Mouse (Mus musculus): ENCODE data around the gene Shisa2. TPM values are rescaled to one million over a fixed set of nuclear protein-coding genes. Genes with fewer than 3 reads are reported as not detected.

Gene Shisa2
- total RNA-seq, 2 experiments from 2014 or later, result 3.1 to 4.5 TPM

DNA sequence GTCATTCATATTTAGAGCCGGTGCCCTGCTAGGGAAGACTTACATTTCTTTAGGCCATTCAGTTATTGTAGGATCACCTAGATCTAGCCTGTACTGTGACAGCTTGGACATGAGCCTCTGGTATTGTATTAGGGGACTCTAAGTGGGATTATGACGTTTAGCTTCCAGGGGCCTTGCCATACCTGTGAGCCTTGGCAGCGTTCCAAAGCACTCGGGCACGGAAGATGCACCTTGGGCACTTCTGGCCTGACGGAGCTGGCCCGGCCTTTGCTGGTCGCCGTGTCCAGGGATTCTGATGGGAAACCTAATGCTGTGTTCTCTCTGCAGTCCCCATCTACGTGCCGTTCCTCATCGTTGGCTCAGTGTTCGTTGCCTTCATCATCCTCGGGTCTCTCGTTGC is 4.2 kb downstream of the Shisa2 start:
- no peak for DNase-seq (ENCODE audit: extremely low spot score in 1 of 2, low spot score in 1 of 2)

DNA sequence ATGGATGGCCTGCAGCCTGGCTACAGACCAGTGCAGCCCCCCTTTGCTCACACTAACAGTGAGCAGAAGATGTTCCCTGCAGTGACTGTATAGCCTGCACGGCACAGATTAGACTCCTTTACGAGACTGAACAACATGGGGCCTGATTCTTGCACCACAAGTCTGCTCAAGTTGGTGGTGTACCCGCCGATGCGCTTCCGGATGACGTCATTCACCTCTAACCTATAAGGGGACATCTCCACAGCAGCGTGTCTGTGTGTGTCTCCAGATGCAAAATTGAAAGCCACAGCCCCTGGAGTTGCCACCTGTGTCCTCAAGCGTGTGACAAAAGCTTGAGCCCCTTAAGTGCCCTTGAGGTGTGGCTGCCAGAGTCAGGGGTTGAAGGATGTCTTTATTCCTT is 5.0 kb downstream of the Shisa2 start:
- DNase-seq (ENCODE audit: extremely low spot score in 1 of 2, low spot score in 1 of 2), result no peak

DNA sequence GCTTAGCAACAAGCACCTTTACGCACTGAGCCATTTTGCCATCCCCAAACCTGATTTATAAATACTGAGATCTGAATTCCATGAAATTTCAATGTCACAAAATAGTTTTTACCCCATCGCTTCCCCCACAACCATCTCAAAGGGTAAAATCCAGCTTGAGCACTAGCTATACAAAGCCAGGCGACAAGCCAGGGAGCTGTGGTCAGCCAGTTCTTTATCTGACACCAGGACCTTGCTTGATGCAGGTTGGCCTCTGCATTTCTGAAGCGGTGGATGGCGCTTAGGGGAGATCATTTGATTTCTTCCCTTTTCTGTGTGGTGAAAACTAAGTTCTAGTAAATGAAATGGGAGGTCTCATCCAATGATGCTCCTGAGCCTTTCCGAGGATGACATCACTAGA is 7.0 kb downstream of the Shisa2 start:
- no peak for DNase-seq (ENCODE audit: extremely low spot score in 1 of 2, low spot score in 1 of 2)

DNA sequence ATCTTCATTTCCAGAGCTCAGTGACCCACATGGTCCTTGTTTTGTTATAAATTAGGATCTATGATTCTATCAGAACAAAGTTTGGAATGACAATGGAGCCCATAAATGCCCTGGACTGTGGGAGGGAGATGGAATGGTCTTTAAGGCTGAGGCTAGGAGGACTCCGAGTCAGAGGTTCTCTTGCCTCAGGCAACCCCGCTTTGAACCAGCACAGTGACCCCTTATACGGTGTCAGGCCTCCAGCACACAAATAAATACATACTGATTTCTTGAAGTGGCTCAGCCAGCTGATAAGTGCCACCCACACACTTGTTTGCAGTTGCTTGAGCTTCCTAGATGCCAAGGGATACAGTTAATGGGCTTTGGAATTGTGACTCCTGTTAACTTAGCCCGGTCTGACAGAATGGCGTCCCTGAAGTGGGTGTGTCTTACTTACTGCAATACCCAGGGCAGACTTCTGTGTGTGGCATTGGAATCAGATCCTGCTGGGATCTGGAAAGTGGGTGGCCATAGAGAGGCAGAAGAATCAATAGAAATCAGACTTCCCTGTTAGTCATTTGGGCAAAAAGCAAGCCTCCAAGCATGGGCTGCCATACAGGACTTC is 8.3 kb downstream of the Shisa2 start:
- no peak for DNase-seq (ENCODE audit: extremely low spot score in 1 of 2, low spot score in 1 of 2)

DNA sequence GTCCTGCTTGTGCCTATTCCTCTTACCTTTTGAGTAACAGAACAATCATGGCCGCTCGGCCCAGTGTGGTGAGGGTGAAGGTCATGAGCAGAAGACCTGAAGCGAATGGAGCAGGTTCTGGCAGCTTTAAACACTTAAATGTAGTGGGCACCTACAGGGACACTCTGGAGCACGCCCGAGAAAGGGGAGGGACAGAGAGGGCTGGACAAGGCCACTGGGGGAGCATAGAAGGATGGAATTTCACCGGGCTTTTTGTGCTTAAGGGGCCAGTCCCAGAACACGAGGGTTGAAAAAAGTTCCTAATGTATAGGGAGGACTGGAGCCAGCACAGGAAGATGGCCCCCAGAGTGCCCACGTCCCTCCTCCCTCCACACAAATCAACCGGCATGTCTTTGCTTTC is 8.9 kb downstream of the Shisa2 start:
- DNase-seq (ENCODE audit: extremely low spot score in 1 of 2, low spot score in 1 of 2), result no peak

DNA sequence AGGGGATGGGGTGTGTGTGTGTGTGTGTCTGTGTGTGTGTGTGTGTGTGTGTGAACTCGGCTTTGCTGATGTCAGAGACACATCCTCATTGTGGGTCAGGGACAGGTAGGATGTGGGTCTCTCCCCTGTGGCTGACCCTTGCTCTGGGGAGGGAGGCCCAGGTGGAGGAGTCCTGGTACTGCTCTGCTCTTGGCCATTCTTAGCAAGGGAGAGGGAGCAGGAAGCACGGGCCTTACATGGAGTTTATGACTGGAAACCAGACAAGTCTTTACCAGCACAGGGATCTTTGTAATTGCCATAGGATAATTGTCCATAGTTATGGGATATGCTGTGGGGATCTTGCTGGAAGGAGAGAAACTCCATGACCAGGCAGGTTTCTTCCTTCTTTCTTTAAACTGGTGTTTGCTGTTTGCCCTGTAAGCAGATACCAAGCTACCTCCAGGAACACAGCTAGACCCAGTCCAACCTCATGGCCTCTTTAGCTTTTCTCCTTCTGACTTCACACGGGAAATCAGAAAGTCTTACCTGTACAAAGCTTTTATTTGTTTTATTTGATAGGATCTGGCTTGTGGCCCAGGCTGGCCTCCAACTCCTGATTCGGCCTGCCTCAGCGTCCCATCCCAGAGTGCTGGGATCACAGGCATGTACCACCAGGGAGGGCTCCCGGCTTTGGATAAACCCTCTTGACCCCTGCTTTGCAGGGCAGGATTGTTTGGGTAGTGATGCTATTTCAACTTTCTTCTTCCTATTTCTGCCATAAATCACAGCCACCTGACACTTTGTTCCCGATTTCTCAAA is 14.0 kb downstream of the Shisa2 start:
- no peak for DNase-seq (ENCODE audit: extremely low spot score in 1 of 2, low spot score in 1 of 2)

DNA sequence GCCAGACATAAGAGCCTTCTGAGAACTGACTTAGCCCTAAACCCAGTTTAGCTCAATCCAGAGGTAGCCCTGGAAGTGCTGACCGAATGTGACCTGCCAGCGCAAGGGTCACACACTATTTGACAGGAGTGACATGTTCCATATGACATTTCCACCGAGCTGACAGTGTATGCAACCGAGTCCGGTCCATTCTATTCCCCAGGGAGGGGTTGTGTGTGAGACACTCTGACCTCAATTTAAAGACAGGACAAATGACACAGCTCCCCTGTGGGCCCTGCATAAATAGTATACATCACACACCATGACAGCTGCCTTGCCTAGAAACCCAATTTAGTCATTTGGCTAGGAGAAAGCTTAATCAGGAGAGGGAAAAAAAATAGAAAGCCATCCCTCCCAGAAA is 16.7 kb downstream of the Shisa2 start:
- no peak for DNase-seq (ENCODE audit: extremely low spot score in 1 of 2, low spot score in 1 of 2)

DNA sequence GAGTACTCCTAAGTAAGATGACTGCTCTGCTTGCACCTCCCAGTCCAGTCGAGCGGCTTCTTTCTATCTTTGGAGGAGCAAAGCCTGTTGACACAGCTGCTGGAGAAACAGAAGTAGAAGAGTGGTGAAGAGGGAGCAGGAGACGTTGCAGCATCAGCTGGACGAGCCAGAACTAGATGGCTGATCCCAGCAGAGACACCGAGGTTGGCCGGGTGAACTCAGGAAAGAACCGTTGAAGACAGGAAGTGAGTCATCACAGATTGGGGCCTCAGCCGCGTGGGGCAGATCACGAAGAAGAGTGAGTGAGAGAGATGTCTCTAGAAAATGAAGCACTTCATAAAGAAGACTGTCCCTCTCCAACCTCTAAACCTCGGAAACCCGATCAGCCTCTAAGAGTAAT is 18.5 kb downstream of the Shisa2 start:
- DNase-seq (ENCODE audit: extremely low spot score in 1 of 2, low spot score in 1 of 2), result no peak

DNA sequence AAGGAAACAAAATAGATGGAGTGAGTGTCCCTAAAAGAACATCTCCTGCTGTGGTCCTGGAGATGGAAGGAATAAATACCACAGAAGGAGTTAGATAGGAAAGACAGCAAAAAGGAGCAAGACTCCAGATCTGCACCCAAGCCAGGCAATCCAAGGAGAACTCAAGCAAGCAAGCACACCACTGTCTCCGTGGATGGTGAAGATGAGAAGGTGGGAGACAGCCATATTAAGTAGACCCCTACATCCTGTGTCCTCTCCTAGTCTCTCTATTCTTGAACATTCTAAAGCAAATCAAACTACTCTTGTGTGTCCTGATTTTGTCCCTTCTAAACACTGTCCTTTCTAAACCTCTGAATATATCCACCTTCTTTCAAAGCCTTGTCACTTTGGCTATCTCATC is 19.1 kb downstream of the Shisa2 start:
- no peak for DNase-seq (ENCODE audit: extremely low spot score in 1 of 2, low spot score in 1 of 2)

DNA sequence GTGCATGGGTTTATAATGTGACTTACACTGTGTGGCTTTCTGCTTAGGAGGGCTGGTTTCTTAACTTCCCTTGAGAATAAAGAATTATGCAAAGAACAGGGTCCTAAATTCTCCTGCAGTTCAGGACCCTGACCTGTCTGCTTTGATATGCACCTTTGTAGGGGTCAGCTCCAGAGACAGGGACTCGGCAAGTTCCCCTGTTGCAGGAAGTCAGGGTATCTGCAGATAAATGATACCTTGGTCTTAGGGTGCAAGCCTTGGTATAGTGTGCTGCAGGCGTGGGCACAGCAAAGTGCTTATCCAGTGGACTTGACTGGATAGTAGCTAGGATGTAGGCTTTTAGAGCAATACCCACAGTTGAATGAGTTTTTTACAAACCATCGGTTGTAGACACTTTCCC is 19.8 kb downstream of the Shisa2 start:
- DNase-seq (ENCODE audit: extremely low spot score in 1 of 2, low spot score in 1 of 2), result no peak

DNA sequence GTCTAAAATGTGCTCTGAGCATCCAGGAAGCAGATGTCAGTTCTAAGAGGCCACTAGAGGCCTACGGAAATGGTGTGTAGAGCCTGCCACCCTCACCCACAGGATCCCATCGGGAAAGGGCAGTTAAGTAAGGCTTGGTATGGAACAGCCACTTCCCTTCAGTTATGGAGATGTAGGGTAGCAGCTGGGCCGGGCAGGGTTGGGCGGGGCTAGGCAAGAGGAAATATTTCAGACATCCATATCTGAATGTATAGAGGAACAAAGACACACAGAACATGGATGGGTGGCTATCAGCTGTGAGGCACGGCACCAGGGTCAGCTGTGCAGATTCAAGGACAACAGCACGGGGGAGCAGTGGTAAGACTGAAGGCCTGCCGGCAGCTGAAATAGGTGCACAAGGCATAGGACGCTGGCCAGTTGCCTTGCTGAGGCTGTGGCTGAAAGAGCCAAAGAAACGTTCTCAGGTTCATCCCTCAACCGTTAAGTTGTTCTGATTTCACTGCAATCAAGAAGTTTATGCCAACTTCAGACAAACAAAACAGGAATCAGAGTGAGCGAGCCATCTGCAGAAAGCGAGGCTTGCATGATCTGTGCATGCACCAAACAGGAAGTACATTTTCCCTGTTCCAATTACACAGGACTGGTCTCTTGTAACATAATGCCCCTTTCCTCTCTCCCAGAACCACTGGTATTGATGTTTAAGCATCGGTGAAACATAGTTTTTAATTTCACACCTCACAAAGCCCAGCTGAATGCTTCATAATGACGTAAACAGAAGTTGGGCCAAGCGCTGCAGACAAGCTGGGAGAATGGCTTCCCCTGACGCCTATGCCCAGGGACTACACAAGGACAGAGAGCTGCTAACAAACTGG is 22.0 kb downstream of the Shisa2 start:
- no peak for DNase-seq (ENCODE audit: extremely low spot score in 1 of 2, low spot score in 1 of 2)

DNA sequence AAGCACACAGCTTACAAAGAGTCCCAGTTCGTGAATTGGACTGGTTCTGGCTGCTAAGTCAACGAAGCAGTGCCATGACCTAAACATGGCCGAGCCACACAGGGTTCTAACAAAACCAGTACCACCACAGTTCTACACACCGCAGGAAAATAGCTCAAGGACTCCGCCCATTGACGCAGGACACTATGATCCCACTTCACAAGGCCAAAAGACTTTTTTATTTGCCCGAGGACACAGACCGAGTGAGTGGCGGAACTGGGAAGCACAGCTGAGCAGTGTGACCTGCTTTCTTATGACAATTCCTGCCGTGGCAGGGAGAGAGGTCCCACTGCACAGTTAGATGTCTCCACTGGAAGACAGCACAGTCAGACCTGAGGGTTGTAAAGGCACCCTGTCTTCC is 23.5 kb downstream of the Shisa2 start:
- DNase-seq (ENCODE audit: extremely low spot score in 1 of 2, low spot score in 1 of 2), result no peak

DNA sequence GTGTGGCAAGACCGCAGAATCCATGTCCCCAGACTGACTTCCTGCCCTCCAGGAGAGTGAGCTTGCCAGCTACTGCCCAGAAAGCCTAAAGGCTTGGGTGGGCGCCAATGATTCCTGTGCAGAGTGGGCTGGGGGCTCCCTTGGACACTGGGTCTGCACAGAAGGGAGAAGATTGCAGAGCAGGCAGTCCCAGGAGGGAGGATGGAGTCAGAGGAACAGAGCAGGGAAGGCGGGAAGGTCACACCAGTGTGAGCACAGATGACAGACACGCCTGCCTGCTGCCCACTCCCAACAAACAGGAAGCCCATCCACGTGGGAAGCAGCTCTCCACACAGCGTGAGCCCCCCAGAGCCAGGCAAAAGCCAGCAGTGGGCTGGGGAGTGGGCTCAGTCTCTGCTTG is 24.2 kb downstream of the Shisa2 start:
- DNase-seq (ENCODE audit: extremely low spot score in 1 of 2, low spot score in 1 of 2), result no peak

DNA sequence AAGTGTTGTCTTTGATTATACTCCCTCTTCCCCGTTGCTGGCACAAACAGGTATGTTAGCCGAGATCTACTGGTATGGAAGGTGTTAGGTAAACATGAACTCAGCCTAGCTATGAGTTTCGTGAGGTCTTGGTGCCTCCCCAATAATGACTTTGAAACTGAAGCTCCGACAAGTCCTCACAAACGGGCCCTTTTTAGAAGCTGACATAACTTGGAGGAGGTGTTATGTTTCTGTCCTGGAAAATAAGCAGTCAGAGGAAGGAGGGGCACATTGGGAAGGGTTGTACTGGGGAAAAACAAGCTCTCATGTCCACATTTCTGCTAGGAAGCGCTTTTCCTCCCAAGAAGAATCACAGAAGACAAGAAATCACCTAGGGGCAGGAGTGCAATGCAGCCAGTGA is 31.5 kb downstream of the Shisa2 start:
- DNase-seq (ENCODE audit: extremely low spot score in 1 of 2, low spot score in 1 of 2), result no peak

DNA sequence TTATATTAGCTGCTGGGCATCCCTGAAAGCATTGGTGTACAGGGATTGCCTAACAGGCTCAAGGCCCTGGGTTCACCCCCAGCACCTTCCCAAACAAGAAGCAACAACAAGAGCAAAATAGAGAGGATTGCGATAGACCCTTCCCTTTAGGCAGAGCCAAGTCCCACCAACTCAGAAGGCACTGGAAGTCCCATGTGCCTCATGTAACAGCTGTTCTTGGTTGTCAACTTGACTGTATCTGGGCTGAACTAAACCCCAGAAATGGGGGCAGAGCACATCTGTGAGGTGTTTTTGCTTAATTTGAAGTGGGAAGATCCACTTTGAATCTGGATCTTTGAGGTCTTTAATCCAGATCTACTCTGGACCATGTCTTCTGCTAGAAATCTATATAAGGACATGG is 32.0 kb downstream of the Shisa2 start:
- DNase-seq (ENCODE audit: extremely low spot score in 1 of 2, low spot score in 1 of 2), result no peak

DNA sequence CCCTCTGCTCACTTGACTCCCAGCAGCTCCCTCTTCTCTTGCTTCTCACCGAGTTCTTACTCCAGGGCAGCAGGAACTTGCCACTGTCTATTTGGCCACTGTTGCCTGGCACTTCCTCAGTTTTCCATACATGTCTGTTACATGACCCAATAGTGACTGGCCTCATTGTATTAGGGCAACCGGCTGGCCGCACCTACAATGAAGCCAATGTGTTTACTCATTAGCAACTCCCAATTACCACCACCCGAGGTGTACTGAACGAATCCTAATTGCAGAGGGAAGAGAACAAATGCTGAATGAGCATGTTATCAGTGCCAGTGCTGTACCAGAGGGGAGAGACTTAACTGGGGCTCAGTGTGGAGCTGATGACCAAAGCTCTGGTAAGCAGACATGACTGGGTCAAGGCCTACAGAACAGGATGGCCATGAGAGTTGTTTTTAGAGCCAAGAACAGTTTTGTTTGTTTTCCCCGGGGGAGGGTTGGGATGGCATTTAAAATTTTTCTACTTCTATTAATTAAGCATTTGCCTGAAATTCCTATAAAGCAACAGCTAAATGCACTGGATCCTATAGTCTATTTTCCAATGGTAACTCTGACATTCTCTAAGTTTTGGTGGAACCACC is 47.9 kb downstream of the Shisa2 start:
- no peak for DNase-seq (ENCODE audit: extremely low spot score in 1 of 2, low spot score in 1 of 2)

DNA sequence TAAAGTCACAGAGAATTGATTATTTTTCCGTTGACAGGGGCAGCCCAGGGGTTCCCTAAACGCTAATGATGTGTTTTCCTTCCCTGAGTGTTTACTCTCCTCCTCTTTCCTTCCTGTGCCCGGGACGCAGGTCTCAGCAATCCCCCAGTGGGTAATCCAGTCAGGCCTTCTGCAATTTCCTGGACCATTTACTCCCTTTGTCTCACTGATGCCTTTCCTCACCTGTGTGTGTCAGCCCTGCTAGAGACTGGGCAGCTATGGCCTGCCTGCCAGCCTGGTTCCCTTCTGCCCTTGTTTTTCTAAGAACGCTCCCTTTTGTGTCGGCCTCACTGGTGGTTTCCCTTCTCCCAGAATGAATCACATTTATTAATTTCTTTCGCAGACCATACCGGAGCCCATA is 49.4 kb downstream of the Shisa2 start:
- no peak for DNase-seq (ENCODE audit: extremely low spot score in 1 of 2, low spot score in 1 of 2)

DNA sequence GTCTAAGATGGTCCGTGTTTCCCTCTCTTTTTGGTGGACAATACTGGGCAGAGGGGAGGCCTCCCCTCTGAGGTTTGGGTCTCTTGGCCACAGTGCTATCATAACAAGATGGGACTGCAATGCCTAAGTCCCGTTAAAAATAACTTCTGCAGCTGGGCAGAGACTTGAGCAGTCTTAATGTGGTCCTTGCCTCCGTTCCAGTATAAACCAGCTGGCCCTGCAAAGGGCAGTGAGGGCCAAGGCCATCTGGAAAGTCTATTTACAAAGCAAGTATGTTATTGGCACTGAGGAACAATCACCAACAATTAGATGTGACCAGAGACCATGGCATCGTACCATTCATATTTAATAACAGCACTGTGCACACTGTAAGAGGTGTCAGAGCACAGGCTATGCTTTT is 50.2 kb downstream of the Shisa2 start:
- no peak for DNase-seq (ENCODE audit: extremely low spot score in 1 of 2, low spot score in 1 of 2)

DNA sequence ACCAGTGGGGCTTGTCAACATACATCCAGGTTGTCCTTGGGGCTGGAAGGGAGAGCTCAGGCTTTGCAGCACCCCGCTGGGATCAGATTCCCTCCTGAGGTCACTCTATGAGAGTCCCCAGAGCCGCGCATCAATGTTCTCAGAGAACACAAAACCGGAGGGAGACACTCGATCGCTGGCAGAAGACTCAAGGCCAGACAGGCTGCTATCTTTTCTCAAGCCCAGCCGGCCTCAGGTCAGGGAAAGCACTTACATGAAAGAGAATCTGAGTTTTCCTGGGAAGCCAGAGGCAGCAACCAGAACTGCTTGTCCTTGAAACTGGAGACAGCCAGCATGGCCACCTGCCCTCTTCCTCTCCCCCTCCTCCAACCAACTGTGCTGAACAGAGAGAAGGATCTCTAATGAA is 52.5 kb downstream of the Shisa2 start:
- no peak for DNase-seq (ENCODE audit: extremely low spot score in 1 of 2, low spot score in 1 of 2)

Data from layer of hippocampus, postnatal 25 days (tissue).